Mouse (Mus musculus) gastrocnemius, postnatal 4 days (tissue): Measurements from ENCODE around the gene 1700049E17Rik1. TPM values are rescaled to one million over a fixed set of nuclear protein-coding genes. Genes with fewer than 3 reads are reported as not detected.
"Not testable (repeated sequence)": the region's sequence is repeated elsewhere in the genome, so short reads cannot be mapped to it uniquely, and the experiment has no call there.

ENCODE experiments used
- DNase-seq, 2 experiments: peaks; one replicate each; pipeline ENCODE4 v3.0.0; 2021 to 2022; ENCODE audit warnings: low spot score in 2 of 2, mixed read lengths in 2 of 2
- long read RNA-seq, 2 experiments: library from polyadenylated mRNA; stranded (forward); transcript quantifications; one replicate each; pipeline ENCODE4 v2.0.0; 2021
- total RNA-seq, 2 experiments: library from RNA; stranded (reverse); gene quantifications; 2 replicates each; pipeline ENCODE4 v1.2.3; 2021

1700049E17Rik1 gene
- total RNA-seq, result not detected
- long read RNA-seq, experiment 1, result 0 reads
- long read RNA-seq, experiment 2, result 0 reads

DNA sequence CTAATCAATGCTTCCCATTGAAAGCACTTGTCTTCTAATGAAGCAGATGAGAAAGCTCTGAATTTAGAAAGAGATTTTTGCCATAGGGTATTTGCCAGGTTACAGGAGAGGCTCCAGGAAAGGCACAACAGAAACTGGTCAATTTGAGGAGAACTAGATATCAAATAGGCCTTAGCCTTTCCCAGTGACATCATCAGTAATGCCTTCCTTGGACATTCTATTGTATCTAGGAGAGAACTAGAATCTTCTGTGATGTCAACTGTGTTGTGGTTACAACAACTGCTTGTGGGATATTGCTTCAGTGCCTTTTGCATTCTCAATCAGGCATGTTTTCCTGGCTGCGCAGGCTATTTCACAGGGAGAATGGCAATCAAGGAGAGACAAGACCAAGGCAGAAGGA is at the start of gene 1700049E17Rik1:
TSS of gene 1700049E17Rik1 (plus strand) at position 301 of the 400 bp plus-strand sequence.
- DNase-seq, result not testable (repeated sequence)

DNA sequence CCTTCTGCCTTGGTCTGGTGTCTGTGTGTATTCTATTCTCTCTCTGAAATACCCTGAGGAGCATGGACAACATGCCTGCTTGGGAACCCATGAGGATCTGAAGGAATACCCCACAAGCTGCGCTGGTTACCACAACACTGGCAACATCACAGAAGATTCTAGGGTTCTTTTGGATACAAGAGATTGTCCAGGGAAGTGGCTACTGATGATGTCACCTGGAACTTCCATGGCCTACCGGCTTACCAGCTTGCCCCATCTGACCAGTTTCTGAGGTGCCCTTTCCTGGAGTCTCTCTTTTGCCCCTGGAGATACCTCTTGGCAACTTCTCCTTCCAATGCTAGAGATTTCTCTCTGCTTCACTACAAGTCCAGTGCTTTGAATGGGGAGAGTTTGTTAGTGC is 17.6 kb upstream of the 1700049E17Rik1 start, which contains the start of gene Gm7980:
TSS of gene Gm7980 (minus strand) at position 101 of the 400 bp plus-strand sequence.
- not testable (repeated sequence) for DNase-seq

DNA sequence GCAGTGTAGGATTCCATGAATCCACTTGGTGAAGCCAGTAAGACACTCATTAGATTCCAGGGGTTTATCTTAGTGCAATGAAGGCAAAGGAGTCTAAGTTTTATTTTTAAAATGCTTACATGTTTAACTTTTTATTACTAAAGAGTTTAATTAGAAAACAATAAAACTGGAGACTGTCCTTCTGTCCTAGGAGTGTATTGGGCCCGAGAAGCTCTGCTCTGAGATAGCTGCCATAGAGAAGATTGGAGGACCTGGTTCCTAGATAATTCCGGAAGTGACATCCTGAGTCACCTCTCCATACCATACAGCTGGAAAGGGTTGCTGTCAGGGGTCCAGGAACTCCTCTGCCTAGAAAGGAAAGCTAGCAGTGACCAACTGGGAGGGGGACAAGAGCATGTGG is 18.9 kb downstream of the 1700049E17Rik1 start, which contains the start of gene 1700024B05Rik:
TSS of gene 1700024B05Rik (plus strand) at position 301 of the 400 bp plus-strand sequence.
- not testable (repeated sequence) for DNase-seq

DNA sequence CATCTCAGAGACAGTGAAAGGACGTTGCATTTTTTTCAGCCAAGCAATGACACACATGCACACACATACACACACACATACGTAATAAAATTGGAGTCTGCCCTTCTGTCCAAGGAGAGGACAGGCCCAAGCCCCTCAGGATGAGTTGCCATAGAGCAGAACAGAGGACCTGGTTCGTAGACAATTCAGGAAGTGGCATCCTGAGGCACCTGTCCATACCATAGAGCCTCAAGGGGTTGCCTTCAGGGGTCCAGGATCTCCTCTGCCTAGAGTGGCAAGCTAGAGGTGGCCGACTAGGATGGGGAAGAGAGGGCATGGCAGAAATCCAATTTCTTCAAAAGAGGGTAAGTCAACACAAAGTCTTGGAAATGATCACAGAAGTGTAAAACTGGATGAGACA is 39.3 kb downstream of the 1700049E17Rik1 start:
- not testable (repeated sequence) for DNase-seq

DNA sequence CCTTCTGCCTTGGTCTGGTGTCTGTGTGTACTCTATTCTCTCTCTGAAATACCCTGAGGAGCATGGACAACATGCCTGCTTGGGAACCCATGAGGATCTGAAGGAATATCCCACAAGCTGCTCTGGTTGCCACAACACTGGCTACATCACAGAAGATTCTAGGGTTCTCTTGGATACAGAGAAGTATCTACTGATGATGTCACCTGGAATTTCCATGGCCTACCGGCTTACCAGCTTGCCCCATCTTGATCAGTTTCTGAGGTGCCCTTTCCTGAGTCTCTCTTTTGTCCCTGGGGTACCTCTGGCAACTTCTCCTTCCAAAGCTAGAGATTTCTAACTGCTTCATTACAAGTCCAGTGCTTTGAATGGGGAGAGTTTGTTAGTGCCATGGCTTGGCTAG is 43.1 kb downstream of the 1700049E17Rik1 start, which contains the start of gene Gm6401:
TSS of gene Gm6401 (minus strand) at position 101 of the 400 bp plus-strand sequence.
- DNase-seq, result not testable (repeated sequence)

DNA sequence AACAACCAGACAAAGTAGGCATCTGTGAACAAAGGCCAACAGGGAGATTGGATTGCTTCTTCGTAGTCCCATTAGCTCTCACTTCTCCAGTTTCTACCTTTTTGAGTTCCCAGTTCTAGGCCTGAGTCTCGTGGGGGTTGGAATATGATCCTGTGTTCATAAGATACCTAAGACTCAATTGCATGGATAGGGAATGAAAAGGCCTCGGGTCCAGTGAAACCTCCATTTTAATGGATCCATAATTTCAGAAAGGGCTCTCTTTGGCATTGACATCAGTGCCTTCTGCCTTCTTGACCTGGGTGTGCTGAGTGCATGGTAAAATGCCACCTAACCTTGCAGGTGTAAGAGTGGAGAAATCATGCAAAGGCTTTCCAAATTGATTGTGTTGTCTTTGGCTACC is 43.8 kb downstream of the 1700049E17Rik1 start:
- not testable (repeated sequence) for DNase-seq

Other genes with a start within 250 kb of the 1700049E17Rik1 start
- gene Gm8068, start 223.1 kb upstream of the 1700049E17Rik1 start, total RNA-seq, result not detected
- gene Gm7929, start 174.3 kb upstream of the 1700049E17Rik1 start, total RNA-seq, result not detected
- gene Gm47189, start 152.5 kb upstream of the 1700049E17Rik1 start, total RNA-seq, result not detected
- gene Gm7980, start 17.7 kb upstream of the 1700049E17Rik1 start, total RNA-seq, result not detected
- not detected for gene 1700024B05Rik, start 19.0 kb downstream of the 1700049E17Rik1 start, total RNA-seq
- not detected for gene Gm6401, start 43.0 kb downstream of the 1700049E17Rik1 start, total RNA-seq
- gene Gm3543, start 58.4 kb downstream of the 1700049E17Rik1 start, total RNA-seq, result not detected
- gene Gm7951, start 192.4 kb downstream of the 1700049E17Rik1 start, total RNA-seq, result not detected
- not detected for gene Gm17027, start 237.7 kb downstream of the 1700049E17Rik1 start, total RNA-seq